Mouse (Mus musculus) ES-CJ7 (cell line): Measurements from ENCODE around the gene Tpcn1.

Experiments
- DNase-seq: peaks from one replicate; pipeline ENCODE4 v3.0.0; 2011; ENCODE audit warnings: low read depth, low spot score

Gene Tpcn1

DNA sequence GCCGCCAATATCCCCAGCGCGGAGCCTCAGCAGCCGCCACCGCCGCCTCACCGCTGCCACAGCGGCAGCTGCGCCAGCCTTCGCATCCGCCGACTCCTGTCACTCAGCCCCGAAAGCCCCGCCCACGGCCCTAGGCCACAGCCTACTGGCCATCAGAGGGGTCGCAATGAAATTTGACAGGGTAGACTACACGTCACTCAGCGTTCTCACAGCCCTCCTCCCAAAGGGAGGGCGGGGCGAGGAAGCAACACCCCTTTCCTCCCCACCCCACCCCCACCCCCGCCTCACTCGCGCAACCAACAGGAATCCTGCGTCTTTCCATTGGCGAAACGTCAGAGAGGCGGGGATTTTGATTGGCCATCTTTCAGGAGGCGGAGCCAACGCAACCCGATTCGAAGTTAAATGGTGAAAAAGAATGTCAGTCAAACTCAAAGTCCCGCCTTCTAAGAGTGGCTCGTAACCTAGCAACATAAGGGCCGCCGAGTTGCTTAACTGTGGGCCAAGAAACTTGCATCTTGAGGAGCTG, at the start of gene Tpcn1, which contains the start of gene Iqcd:
Gene Tpcn1 (minus strand): TSS at position 105 of the 526 bp plus-strand sequence.
Gene Iqcd (plus strand): TSS at position 448 of the 526 bp plus-strand sequence.
- DNase-seq, result peak; percentile 99

DNA sequence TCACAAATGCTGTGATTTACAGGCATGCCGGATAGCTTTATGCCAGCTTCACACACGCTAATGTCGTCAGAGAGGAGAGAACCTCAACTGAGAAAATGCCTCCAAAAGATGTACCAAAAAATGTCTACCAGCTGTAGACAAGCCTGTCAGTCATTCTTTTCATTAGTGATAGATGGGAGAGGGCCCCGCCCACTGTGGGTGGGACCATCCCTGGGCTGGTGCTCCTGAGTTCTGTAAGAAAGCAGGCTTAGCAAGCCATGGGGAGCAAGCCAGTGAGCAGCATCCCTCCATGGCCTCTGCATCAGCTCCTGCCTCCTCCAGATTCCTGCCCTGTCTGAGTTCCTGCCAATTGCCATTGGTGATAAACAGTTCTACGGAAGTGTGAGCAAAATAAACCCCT, 47.2 kb upstream of the Tpcn1 start:
- DNase-seq, result no peak

DNA sequence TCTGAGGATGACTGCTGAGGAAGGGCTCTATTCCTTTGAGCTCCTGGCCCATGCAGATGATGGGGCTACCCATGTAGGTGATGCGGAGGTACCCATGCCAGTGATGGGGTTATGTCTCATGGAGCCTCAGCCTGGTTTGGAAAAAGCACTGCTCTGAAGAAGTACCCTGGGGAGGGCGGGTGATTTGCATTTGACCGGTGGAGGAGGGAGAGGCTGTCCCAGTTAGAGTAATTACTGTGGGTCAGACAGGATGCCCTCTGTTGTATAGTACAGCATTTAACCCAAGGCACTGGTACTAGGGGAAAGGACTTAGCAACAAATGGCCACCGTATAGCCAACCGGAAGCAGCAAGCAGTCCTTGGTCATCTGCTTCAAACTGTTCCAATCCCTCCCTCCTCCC, 46.4 kb upstream of the Tpcn1 start:
- no peak for DNase-seq

DNA sequence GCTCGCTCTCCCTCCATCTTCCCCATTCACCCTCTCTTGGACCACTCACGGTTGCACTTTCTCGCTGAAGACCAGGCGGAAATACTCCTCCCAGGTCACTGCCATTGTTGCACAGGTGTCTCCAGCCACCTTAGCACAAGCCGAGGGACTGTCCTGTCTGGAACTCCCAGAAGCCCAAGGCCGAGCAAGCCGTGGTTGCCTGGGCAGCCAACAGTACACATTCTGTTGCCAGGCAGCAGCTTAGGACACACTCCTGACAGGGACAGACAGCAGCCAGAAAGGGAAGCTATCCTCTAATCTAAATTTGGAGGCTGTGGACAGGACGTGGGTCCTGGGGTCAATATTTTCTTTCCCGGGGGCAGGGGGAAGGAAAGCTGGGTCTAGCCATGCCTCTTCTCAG, 45.7 kb upstream of the Tpcn1 start, which contains the start of gene Cfap73:
Gene Cfap73 (minus strand): TSS at position 105 of the 400 bp plus-strand sequence.
- no peak for DNase-seq

DNA sequence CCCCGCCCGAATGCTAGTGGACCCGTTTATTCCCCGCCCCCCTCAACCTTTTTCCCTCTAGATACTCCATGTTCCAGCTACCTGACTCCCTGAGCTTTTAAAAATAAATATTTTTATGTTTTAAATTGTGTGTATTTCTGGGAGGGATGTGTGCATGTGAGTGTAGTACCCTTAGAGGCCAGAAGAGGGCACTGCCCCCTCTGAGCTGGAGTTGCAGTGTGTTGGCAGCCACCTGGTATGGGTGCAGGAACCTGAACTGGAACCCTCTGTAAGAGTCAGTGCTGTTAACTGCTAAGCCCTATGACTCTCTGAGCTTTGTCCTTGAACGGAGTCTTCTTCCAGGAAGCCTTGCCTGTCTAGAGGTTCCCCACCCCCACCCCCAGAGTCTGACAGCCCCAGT, 43.4 kb upstream of the Tpcn1 start:
- DNase-seq, result no peak

DNA sequence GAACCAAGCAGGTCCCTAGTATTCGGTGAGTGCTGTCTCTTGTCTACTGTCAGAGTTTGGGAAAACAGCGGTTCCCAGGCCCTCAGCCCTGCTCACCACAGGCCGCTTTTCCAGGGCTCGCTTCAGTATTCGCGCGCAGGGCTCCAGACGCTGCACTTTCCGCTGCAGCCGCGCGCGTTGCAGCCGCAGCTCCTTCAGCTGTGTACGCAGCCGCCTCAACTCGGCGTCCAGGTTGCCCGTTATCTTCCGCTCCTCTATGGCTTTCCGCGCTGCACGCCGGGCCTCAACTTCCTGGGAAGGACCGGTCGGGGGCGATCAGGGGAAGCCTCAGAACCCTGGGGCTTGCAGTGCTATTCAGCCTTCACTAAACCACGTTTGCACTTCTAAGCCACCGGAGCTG, 42.7 kb upstream of the Tpcn1 start:
- DNase-seq, result no peak

DNA sequence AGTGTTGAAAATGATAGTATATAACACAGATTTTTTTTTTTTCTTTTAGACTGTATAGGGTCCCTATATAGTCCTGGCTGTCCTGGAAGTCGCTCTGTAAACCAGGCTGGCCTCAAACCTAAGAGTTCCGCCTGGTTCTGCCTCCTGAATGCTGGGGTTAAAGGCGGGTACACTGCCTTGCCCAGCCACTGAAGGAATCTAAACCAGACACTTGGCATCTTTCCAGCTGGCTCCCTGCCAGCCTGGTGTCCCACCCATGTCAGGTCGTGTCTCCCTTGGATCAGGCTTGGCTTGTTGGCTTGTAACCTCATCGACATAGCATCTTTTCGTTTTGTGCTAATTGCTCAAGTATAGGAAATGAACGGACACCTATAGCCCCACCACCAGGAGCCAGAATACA, 40.2 kb upstream of the Tpcn1 start:
- no peak for DNase-seq

DNA sequence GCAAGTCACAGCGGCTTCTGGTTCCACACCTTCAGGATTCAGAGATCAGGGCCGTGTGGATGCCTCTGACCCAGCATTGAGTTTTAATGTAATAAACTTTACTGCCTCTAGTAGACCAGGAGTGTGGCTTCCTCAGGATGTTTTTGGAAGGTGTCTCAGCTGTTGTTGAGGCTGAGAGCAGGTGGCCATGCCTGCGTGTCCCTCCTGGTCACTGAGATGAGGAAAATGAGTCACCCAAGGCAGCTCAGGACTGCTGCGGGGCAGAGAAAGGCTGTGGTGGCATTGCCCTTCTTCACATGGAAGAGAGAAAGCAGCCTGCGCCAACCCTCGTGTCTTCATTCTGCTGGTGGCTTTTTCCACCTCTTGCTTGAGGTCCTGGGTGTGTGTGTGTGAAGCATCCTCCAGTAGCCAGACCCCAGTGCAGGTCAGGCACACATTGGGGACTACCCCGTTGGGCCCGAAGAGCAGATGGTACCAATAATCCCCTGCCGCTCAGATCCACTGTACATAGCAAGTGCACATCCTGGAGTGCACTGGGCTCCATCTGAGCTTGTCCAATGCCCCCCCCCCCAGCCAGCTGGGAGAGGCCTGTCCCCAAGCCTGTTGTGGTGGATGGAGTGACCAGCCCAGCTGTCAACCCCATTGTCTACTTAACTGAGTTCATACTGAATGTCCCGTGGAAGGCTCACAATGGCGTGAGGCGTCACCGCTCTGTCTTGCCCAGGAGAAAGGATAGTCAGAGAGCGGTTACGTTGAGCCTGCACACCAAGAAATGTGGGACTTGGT, 39.2 kb upstream of the Tpcn1 start:
- no peak for DNase-seq

DNA sequence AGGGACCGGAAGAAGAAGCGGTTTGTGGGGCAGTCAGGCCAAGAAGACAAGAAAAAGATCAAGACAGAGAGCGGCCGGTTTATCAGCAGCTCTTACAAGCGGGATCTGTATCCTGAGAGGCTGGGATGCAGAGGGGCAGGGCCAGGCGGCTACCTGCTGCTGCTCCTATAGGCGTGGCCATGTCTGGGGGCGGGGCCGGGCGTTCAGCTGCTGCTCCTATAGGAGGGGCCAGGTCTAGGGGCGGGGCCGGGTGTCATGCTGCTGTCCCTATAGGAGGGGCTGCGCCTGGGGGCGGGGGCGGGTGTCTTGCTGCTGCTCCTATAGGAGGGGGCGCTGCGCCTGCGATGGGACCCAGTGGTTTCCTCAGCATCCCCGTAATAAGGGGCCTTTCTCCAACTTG, 37.9 kb upstream of the Tpcn1 start:
- peak; percentile 94 for DNase-seq

DNA sequence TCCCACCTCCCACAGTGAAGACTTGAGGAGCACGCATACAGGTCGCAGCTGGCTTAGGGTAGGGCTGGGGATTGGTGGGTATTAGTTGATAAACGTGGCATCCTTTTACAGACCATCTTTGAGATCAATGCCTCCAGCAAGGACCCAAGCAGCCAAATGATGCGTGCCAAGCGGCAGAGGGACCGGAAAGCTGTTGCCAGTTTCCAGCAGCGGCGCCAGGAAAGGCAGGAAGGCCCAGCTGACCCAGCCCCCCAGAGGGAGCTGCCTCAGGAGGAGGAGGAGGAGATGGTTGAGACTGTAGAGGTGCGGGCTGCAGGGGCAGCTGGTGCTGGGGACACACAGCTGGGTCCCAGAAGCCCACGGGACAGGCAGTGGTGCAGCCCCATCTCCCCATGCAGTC, 36.0 kb upstream of the Tpcn1 start:
- DNase-seq, result no peak

DNA sequence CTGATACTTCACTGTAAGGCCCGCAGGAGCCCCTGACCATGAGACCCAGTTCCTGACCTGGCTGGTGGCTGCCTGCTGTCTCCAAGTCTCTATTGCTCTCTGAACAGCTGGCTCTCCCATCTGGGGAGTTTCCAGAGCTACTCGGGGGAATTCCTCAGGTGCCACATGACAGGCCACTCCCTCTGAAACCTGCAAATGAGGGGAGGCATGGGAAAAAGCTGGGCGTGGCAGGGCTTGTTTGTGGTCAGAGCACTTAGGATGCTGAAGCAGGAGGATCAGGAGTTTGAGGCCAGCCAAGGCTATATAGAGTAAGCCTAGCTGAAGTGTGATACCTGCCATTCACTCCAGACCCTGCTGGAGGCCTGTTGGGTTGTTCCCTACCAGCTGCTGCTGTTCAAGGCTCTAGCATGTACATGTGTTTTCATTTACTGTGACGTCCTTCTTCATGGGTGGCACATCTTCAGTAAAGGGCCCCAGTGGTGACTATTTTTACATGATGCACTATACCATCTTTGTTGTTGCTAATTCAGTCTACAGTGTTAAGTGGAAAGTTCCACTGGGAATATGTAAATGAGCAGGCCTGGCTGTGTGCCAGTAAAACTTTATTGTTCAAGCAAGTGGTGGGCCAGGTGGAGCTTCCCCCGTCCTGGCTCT, 33.9 kb upstream of the Tpcn1 start:
- DNase-seq, result peak; percentile 59

DNA sequence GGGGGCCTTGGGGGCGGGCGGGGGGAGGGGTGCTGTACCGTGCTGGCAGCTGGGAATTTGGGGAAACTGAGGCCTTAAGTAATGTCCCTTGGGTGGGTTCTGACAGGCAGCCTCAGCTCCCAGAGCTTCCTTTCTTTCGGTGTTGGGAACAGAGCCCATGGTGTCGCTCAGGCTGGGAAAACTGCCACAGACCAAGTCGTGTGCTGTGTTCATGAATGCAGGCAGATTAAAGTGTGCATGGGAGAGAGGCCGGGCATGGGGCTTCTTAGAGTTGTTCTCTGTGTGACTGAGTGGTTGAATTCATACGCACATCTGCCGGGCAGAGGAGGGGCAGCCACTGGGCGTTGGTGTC, 33.3 kb upstream of the Tpcn1 start:
- DNase-seq, result no peak

DNA sequence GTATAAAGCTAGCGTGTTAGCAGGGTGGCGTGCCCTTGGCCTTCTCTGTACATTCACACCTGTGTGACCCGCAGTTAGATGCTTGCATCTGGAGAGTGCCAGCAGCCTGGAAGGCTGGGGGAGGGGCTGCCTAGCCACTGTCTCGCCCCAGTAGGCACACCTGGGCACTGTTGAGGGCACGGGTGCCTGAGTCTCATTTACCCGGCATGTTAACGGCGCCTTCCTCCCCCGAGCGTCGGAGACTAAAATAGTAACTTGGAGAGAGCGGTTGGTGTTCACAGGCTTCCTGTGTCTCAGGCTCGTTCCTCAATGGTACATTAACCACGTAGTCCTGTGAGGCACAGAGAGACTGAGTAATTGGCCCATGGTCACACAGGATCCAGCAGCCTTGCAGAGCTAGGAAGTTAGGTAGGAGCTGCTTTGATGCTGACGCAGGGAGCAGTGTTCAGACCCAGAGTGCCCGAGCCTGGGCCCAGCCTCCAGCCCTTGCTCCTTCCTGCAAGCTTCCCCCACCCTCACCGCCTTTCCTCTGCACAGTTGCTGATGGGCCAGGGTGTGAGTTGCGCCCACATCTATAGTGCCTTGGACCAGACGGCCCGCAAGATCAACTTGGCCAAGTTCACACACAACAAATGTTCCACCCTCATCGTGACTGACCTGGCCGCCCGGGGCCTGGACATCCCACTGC, 32.7 kb upstream of the Tpcn1 start:
- no peak for DNase-seq

DNA sequence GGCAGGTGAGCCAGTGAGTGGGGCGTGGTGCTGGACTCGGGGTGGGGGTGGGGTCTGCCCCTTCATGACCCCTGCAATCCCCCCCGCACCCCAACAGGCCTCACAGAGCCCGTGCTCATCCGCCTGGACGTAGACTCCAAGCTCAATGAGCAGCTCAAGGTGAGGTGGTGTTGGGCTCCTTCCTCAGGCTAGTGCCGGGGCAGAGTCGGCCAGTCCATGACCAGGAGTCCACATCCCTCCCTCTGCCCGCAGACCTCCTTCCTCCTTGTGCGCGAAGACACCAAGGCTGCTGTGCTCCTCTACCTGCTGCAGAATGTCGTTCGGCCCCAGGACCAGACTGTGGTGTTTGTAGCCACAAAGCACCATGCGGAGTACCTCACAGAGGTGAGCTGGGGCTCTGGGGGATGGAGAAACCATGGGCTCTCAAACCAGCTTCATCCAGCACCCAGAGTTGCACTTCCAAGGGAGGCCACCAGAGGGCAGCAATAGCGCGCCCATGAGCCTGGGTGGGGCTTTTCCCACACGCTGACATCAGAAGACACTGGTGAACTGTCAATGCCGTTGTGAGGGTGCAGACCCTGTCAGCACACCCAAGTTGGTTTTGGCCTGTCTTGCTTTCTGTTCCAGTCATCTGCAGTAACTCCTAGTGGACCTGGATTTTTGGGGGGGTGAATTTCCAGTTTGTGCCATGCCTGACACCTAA, 32.1 kb upstream of the Tpcn1 start:
- peak; percentile 86 for DNase-seq

DNA sequence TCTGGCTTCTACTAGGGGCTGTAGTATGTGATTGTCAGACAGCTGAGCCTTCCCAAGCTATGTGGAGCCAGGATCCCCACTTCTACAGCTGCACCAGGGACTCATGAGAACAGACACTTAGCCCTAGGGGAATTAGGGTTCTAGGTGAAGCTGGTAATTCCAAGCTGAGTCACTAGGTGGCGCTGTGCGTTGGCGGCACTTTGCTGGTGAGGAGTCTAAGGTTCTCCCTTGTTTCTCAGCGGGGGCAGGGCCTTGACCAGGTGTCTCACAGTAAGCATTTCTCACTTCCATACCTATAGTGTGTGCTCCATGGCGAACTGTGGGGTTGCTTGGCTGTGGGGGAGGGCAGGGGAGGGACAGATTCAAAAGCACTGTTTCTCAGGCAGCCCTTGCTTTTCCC, 30.7 kb upstream of the Tpcn1 start:
- peak; percentile 85 for DNase-seq

DNA sequence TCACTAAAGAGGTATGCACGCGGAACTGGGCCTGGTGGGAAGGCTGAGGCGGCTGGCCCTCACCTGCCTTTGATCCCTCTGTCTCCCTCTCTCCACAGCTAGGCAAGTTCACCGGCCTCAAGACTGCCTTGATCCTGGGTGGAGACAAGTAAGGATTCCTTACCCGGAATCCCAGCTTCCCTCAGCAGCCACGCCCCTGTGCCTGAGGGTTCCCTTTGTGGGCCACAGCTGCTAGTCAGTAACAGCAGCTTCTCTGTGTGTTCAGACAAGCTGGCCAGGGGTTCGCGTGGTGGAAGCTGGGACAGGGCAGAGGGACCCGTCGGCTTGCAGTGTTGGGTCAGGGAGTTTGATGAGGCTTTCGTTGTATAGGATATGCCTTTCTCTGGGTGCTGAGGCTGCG, 30.3 kb upstream of the Tpcn1 start:
- DNase-seq, result peak; percentile 72

DNA sequence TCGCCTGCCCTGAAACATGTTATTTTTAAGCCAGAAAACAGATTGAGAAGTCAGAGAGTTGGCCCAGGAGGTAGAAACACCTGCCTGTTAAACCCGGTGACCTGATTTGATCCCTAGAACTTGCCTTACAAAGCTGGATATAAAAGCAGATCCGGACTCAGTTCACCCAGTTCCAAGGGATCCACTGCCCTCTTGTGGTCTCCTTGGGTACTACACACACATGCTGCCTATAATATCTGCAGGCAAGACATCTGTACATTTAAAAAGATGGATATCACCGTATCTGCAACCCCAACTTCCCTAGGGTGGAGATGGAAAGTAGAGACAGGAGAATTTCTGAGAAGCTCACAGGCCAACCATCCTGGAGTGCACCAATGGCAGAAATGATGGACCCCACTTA, 27.4 kb upstream of the Tpcn1 start:
- DNase-seq, result peak; percentile 88

DNA sequence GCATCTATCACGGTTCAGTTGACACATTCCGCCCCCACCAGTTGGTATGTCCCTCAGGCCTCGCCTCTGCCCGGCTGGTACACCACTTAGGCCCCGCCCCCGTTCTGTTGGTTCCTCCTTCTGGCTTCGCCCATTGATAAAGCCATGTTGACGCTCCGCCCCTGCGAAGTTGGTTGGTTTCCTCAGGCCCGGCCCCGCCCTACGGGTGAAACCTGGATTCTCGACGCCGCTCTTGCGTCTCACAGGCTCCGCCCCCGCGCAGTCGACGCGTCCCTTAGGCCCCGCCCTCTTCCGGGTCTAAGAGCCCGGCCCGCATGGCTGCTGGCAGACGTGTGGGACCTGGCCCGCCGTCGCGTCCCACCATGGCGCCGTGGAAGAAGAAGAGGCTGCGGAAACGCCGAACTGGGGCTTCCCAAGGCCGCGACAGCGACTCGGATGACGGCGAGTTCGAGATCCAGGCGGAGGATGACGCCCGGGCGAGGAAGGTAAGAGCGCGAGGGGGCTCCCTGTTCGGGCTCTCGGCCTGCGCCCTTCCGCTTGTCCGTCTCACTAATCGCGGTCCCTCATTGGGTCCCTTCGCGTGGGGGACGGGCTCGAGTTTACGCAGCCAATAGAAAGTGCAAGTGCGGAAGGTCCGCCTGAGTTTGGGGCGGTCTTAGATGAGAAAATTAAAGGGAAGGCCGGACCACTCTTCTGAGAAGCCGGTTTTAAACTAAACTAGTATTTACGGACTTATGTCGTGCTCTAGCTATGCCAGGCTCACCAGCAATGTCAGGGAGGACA, 24.5 kb upstream of the Tpcn1 start:
- DNase-seq, result peak; percentile 100

DNA sequence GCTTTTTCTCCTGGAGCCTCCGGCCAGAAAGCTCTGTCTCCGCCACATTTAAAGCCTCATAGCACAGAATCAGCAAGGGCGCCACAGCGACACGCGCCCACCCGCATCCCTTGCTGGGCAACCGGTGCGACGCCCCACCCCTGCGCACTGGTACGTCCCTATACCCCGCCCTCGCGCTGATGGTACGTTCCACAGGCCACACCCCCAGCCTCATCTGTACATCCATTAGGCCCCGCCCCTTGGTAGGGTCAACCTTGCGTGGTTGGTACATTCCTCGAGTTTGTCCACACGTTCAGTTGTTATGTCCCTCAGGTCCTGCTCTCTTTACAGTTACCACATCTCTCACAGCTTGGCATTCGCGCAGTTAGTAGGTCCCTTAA, 24.0 kb upstream of the Tpcn1 start, which contains the start of the genes Rita1 and Ddx54:
Gene Rita1 (minus strand): TSS at position 148 of the 380 bp plus-strand sequence.
Gene Ddx54 (plus strand): TSS at position 298 of the 380 bp plus-strand sequence.
- peak; percentile 96 for DNase-seq

DNA sequence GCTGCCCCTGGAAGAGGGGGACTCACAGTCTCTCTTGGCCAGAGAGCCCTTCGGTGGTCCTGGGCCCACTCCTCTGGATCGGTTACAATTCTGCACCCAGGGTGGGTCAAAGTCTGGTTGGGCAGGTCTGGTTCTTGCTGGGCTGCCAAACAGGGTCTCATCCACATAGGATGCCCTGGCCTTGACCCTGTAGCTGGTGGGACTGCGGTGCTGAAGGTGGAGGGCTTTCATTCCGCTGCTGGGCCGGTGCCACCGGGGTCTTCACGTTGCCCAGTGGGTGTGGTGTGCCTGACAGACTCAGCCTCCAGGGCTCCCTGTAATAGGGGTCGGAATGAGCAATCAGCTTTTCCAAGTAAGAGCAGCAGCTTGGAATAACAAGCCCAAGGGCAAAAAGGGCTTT, 22.9 kb upstream of the Tpcn1 start:
- DNase-seq, result no peak

DNA sequence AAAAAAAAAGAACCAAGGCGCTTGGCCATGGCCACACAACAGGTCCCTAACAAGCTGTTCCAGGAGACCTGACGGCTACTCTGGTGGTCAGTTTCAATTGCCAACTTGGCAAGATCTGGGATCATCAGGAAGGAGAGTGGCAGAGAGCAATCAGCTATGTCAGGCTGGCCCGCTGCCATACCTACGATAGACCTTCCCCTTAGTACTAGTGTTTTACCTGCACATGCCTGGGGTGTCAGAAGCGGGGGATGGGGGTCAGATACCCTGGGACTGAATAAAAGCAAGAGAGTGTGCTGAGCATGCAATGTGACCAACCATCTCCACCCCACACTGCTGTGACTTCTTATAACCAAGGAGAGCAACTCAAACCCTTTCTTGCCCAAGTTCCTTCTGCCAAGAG, 22.4 kb upstream of the Tpcn1 start:
- DNase-seq, result no peak
